12 mouse cellular contexts compared by ENCODE assay signal in genomic region chr2:65279029-65279690, GRCm38 (mm10). TPM values are rescaled to one million over a fixed set of nuclear protein-coding genes. Genes with fewer than 3 reads are reported as not detected.
DNase-seq lines count a peak whose midpoint lies in the region; ATAC-seq and TF ChIP-seq lines count a peak whose summit lies in the region.
"Had no signal": no experiment of that assay in that cellular context is flagged by ENCODE, and none has a peak within 500 bp of the region (broad histone marks: within the 10 kb centered on the region; RNA-seq: fewer than 3 reads in every experiment).

No protein-coding gene starts in this region.

- no peaks in the 10 kb centered on the region; the same call in 1 of the 2 replicates for H3K4me1 ChIP-seq in hindbrain, embryonic 11.5 days (replicated peaks; ENCODE audit: control insufficient read depth, insufficient read depth, low read length)
- peaks cover 6% of the 10 kb centered on the region for H3K4me1 ChIP-seq in hindbrain, embryonic 12.5 days
- no peaks in the 10 kb centered on the region for H3K4me1 ChIP-seq in forebrain, postnatal 0 days (ENCODE audit: insufficient read depth)

- no peaks in the 10 kb centered on the region for H3K27me3 ChIP-seq in hindbrain, embryonic 11.5 days (ENCODE audit: control insufficient read depth, insufficient read depth, low read length)
- H3K27me3 ChIP-seq in hindbrain, embryonic 12.5 days: no peaks in the 10 kb centered on the region
- no peaks in the 10 kb centered on the region for H3K27me3 ChIP-seq in forebrain, postnatal 0 days (ENCODE audit: insufficient read depth, low read length)
- H3K27me3 ChIP-seq: midbrain, embryonic 13.5 days had no signal

- no peak overlapping the region for H3K4me2 ChIP-seq in hindbrain, embryonic 11.5 days (replicated peaks; ENCODE audit: low read depth, low read length)
- H3K4me2 ChIP-seq in hindbrain, embryonic 12.5 days (replicated peaks): no peak overlapping the region
- no peak overlapping the region for H3K4me2 ChIP-seq in forebrain, postnatal 0 days (ENCODE audit: low read depth)
- H3K4me2 ChIP-seq: midbrain, embryonic 13.5 days had no signal

- no peak for DNase-seq in hindbrain, embryonic 11.5 days (ENCODE audit: low spot score)
- peak; percentile 15 to 24 for DNase-seq in B cell, adult 2 months
- peak; percentile 43 for DNase-seq in adrenal gland, postnatal 25 days
- peak; percentile 20 to 57 for DNase-seq in kidney, postnatal 25 days
- no peak for DNase-seq in c-Kit-positive CD71-positive TER-119-positive erythroid progenitor cells, embryonic 14.5 days (ENCODE audit: low spot score)
- no peak for DNase-seq in forebrain, postnatal 0 days
- DNase-seq: cerebellum, postnatal 14 days; gastrocnemius, adult 2 months had no signal

- whole genome bisulfite sequencing in hindbrain, embryonic 11.5 days: 50% methylated on average over 4 of the region's 4 CpGs
- WGBS in hindbrain, embryonic 12.5 days: 34% methylated on average over 4 of the region's 4 CpGs
- 18% methylated on average over 4 of the region's 4 CpGs for WGBS in forebrain, postnatal 0 days

- H3K9me3 ChIP-seq in hindbrain, embryonic 11.5 days (ENCODE audit: control insufficient read depth, low read length): no peaks in the 10 kb centered on the region
- no peaks in the 10 kb centered on the region for H3K9me3 ChIP-seq in hindbrain, embryonic 12.5 days (replicated peaks)
- H3K9me3 ChIP-seq in forebrain, postnatal 0 days (ENCODE audit: low read length): no peaks in the 10 kb centered on the region
- H3K9me3 ChIP-seq: midbrain, embryonic 13.5 days had no signal

- no peak for TF ChIP-seq CTCF in forebrain, postnatal 0 days (IDR thresholded peaks at IDR 0.05; ENCODE audit: low read depth)

- no peak overlapping the region for H3K9ac ChIP-seq in hindbrain, embryonic 11.5 days (ENCODE audit: low read depth, low read length)
- H3K9ac ChIP-seq in hindbrain, embryonic 12.5 days: no peak overlapping the region
- no peak overlapping the region for H3K9ac ChIP-seq in forebrain, postnatal 0 days
- H3K9ac ChIP-seq: midbrain, embryonic 13.5 days had no signal

- H3K27ac ChIP-seq in hindbrain, embryonic 11.5 days (ENCODE audit: low read depth, low read length): no peak overlapping the region
- no peak overlapping the region for H3K27ac ChIP-seq in hindbrain, embryonic 12.5 days
- H3K27ac ChIP-seq in forebrain, postnatal 0 days (ENCODE audit: low read depth, low read length): no peak overlapping the region
- H3K27ac ChIP-seq: gastrocnemius, adult 2 months; midbrain, embryonic 13.5 days had no signal

- no peaks in the 10 kb centered on the region for H3K36me3 ChIP-seq in hindbrain, embryonic 11.5 days (ENCODE audit: control insufficient read depth, insufficient read depth, low read length)
- no peaks in the 10 kb centered on the region for H3K36me3 ChIP-seq in hindbrain, embryonic 12.5 days
- H3K36me3 ChIP-seq in forebrain, postnatal 0 days (ENCODE audit: insufficient read depth): no peaks in the 10 kb centered on the region
- H3K36me3 ChIP-seq: G1E; midbrain, embryonic 13.5 days had no signal

- ATAC-seq in hindbrain, embryonic 11.5 days (ENCODE audit: low FRiP score): 0 out of 2 replicates have a peak, but pooled peaks have one; percentile 30
- ATAC-seq in hindbrain, embryonic 12.5 days (ENCODE audit: low FRiP score): no peak
- no peak for ATAC-seq in forebrain, postnatal 0 days
- no peak for ATAC-seq in monocyte, adult 5-6 weeks (replicated peaks; ENCODE audit: insufficient number of reproducible peaks, low FRiP score, low TSS enrichment, poor library complexity, severe bottlenecking)
- ATAC-seq: midbrain, embryonic 13.5 days had no signal

- H3K4me3 ChIP-seq in hindbrain, embryonic 11.5 days (ENCODE audit: low read depth, low read length): no peak overlapping the region
- H3K4me3 ChIP-seq in hindbrain, embryonic 12.5 days: no peak overlapping the region
- H3K4me3 ChIP-seq in forebrain, postnatal 0 days (ENCODE audit: low read depth, low read length): no peak overlapping the region
- H3K4me3 ChIP-seq: gastrocnemius, adult 2 months; midbrain, embryonic 13.5 days had no signal

RNA-seq across cellular contexts. Expression of gene Cobll1, which starts 40.0 kb away (rescaled TPM):
- 2.2 and 3.3 TPM in 2 replicates for polyA plus RNA-seq in hindbrain, embryonic 11.5 days (2014; fragmentation: Nextera tagmentation; extraction: Ambion mirVana)
- 2.8 and 3.5 TPM in 2 replicates for polyA plus RNA-seq in hindbrain, embryonic 12.5 days (2016; fragmentation: Nextera tagmentation; extraction: Ambion mirVana)
- total RNA-seq in adrenal gland, postnatal 25 days (2021): 274 and 367 TPM in 2 replicates
- total RNA-seq in forebrain, postnatal 0 days (2014; rRNA removed): 2.3 and 3.6 TPM in 2 replicates
- polyA plus RNA-seq in forebrain, postnatal 0 days (2015; fragmentation: Nextera tagmentation; extraction: Ambion mirVana): 1.5 and 3.2 TPM in 2 replicates
- 3.8 to 17.0 TPM (median 4.2 TPM) in 3 replicates for total RNA-seq in monocyte, adult 5-6 weeks (2017)
- polyA plus RNA-seq: G1E had no signal

Comparison
In these comparisons a context has a peak if more than half of its experiments do, and no peak if none do; other contexts are left out.
1. DNase-seq: peak in B cell, adult 2 months (2 of 2), adrenal gland, postnatal 25 days (single experiment) and kidney, postnatal 25 days (2 of 2); none in hindbrain, embryonic 11.5 days (single experiment), c-Kit-positive CD71-positive TER-119-positive erythroid progenitor cells, embryonic 14.5 days (single experiment) and forebrain, postnatal 0 days (single experiment).
2. RNA of gene Cobll1, which starts 40.0 kb away (total RNA-seq): 274 to 367 TPM in adrenal gland, postnatal 25 days; 3.8 to 17.0 TPM in monocyte, adult 5-6 weeks and 2.3 to 3.6 TPM in forebrain, postnatal 0 days; every median in the first group is over 10 times any median in the second.